Mouse (Mus musculus) lung, postnatal 0 days (tissue): ENCODE data around the gene Cdh13. TPM values are rescaled to one million over a fixed set of nuclear protein-coding genes. Genes with fewer than 3 reads are reported as not detected.

Experiments
- ATAC-seq: fragments of 200-750 bp; cut with Nextera tagmentation; 2 replicates; pipeline ENCODE4 v1.8.0; 2017; ENCODE audit warnings: moderate library complexity
- DNase-seq: peaks from one replicate; pipeline ENCODE4 v3.0.0-alpha.2; 2016; ENCODE audit warnings: low spot score
- H3K27ac ChIP-seq: fragments of 300-500 bp; sonication (generic); 2 replicates; pipeline ENCODE4 v1.5.1; 2014; ENCODE audit warnings: antibody characterized with exemption, mild to moderate bottlenecking, low read length, mixed read lengths
- H3K27me3 ChIP-seq: fragments of 300-500 bp; sonication (generic); replicated peaks from 2 replicates; pipeline ENCODE4 v1.6.1; 2014; ENCODE audit warnings: low read length, mixed read lengths; ENCODE audit not compliant: insufficient read depth
- H3K36me3 ChIP-seq: fragments of 300-500 bp; sonication (generic); 2 replicates; pipeline ENCODE4 v1.6.1; 2014; ENCODE audit warnings: low read length, mixed read lengths; ENCODE audit not compliant: insufficient read depth
- H3K4me1 ChIP-seq: fragments of 300-500 bp; sonication (generic); 2 replicates; pipeline ENCODE4 v1.6.1; 2014; ENCODE audit warnings: antibody characterized with exemption, low read depth, low read length, mixed read lengths; ENCODE audit not compliant: insufficient read depth
- H3K4me2 ChIP-seq: fragments of 300-500 bp; sonication (generic); replicated peaks from 2 replicates; pipeline ENCODE4 v1.6.1; 2014; ENCODE audit warnings: low read depth, mild to moderate bottlenecking, low read length, moderate library complexity, mixed read lengths
- H3K4me3 ChIP-seq: fragments of 300-500 bp; sonication (generic); 2 replicates; pipeline ENCODE4 v1.5.1; 2014; ENCODE audit warnings: low read depth, low read length
- H3K9ac ChIP-seq: fragments of 300-500 bp; sonication (generic); replicated peaks from 2 replicates; pipeline ENCODE4 v1.6.1; 2014; ENCODE audit warnings: low read depth, mild to moderate bottlenecking
- H3K9me3 ChIP-seq: fragments of 300-500 bp; sonication (generic); 2 replicates; pipeline ENCODE4 v1.6.1; 2016; ENCODE audit warnings: low read length, mixed read lengths
- CTCF ChIP-seq: IDR thresholded peaks from 2 replicates; pipeline ENCODE4 v1.5.1; 2016; ENCODE audit warnings: antibody characterized with exemption, mild to moderate bottlenecking
- EP300 ChIP-seq: IDR thresholded peaks from 2 replicates; pipeline ENCODE4 v1.6.1; 2016; ENCODE audit warnings: antibody characterized with exemption, mild to moderate bottlenecking, control low read depth
- WGBS: fragments of 180-500 bp; shearing (Covaris S2); extraction: QIAGEN DNeasy Blood & Tissue Kit; methylation state at CpG from one replicate; pipeline ENCODE4 v1.1.7; 2014; 5-methylcytosine and 5-hydroxymethylcytosine counted together
- polyA plus RNA-seq: library from polyadenylated mRNA; unstranded; fragments of >200 nt; fragmentation: Nextera tagmentation; extraction: Ambion mirVana; gene quantifications from 2 replicates; pipeline ENCODE4 v1.2.1, GENCODE M21; 2015

Gene Cdh13
- polyA plus RNA-seq, 1 experiment from 2014 or later, result 8.6 TPM

DNA sequence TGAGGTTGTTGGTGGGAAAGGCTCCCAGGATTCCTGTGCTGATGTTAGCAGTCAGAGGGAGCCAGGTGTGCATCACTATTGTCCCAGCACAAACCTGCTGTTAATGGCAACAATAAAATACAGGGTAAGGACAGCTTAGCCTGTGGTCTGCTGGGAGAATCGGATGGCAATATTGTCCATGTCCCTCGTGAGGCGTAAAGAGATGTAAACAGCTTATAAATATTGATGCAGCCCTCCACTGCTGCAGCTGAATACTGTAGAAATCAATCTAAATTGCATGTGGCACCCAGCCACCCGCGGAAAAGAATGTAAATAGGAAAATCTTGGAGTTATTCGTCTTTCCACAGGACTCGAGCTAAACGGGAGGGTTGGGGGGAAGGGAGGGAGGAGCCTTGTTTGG, 844.3 kb downstream of the Cdh13 start:
- TF ChIP-seq CTCF (no peak), EP300 (no peak)
- WGBS, result 42% methylated on average over 8 of the region's 8 CpGs
- H3K27ac ChIP-seq, result no peak overlapping the region
- H3K27me3 ChIP-seq, result no peaks in the 10 kb centered on the region
- DNase-seq (no peak), ATAC-seq (no peak)
- H3K4me1 ChIP-seq, result no peaks in the 10 kb centered on the region
- no peak overlapping the region for H3K4me3 ChIP-seq
- no peaks in the 10 kb centered on the region for H3K36me3 ChIP-seq
- H3K9ac ChIP-seq, result no peak overlapping the region
- no peak overlapping the region for H3K4me2 ChIP-seq
- no peaks in the 10 kb centered on the region for H3K9me3 ChIP-seq

DNA sequence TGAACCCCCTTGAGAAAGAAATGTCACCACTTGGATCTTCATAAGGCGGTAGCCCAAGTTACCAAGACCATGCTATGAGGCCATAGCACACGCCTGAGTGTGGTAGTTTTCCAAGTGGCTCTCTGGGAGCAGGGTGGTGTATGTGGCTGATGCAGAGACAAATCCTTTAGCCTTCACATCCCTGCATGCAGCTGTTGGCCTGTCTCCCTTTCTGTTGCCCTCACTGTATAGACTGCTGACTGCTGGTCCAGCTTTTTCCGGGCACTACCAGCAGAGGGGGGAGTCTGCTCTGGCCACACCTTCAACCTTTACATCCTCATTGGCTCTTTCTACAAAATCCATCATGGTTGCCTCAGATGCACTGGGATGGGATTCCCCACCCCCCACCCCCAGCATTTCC, 844.7 kb downstream of the Cdh13 start:
- H3K36me3 ChIP-seq, result no peaks in the 10 kb centered on the region
- H3K4me3 ChIP-seq, result no peak overlapping the region
- DNase-seq (no peak), ATAC-seq (no peak)
- TF ChIP-seq CTCF (no peak), EP300 (no peak)
- H3K9ac ChIP-seq, result no peak overlapping the region
- H3K4me2 ChIP-seq, result no peak overlapping the region
- no peaks in the 10 kb centered on the region for H3K27me3 ChIP-seq
- no peaks in the 10 kb centered on the region for H3K9me3 ChIP-seq
- H3K27ac ChIP-seq, result no peak overlapping the region
- WGBS, result 49% methylated on average over 3 of the region's 3 CpGs
- no peaks in the 10 kb centered on the region for H3K4me1 ChIP-seq

DNA sequence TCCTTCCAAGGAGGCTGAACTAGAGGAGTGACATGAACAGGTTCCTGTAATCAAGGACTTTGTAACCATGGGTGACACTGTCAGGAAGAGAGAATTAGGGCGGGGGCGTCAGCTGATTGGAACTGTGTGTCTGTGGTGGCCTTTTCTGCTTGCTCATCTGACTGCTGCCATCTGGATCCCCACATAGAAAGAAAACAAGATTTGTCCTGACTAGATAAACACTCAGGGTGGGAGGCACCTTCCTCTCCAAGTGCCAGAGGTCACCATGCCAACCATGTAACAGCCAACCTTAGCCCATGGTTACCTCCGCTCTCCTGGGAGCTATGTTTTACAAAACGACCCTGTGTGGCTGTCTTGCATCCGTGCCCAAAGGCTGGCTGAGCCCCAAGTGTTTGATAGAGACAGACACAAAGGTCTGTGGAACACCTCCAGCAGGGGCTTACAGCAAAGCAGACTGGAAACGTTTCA, 873.0 kb downstream of the Cdh13 start:
- TF ChIP-seq CTCF (no peak), EP300 (no peak)
- H3K36me3 ChIP-seq, result no peaks in the 10 kb centered on the region
- H3K4me2 ChIP-seq, result no peak overlapping the region
- no peak overlapping the region for H3K4me3 ChIP-seq
- no peak overlapping the region for H3K27ac ChIP-seq
- 33% methylated on average over 6 of the region's 6 CpGs for WGBS
- no peak overlapping the region for H3K9ac ChIP-seq
- DNase-seq (no peak), ATAC-seq (no peak)
- no peaks in the 10 kb centered on the region for H3K27me3 ChIP-seq
- no peaks in the 10 kb centered on the region for H3K9me3 ChIP-seq
- H3K4me1 ChIP-seq, result no peaks in the 10 kb centered on the region

DNA sequence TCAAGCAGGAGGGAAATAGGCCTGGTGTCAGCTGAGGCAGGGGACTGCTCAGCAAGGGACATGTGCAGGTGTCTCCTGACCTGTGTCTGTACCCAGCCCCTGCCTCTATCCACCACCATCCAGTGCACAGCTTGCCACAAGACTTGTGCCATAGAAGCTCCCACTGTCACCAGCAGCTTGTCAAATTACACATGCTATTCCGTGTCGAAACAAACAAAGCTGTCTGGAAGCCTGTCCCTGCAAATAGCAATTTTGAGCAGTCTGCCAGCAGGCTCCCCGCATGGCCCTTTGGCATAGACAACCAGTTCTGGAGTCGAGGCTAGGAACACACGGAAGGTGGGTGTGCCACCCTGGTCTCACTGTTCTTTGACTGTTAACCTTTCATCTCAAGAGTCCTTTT, 875.1 kb downstream of the Cdh13 start:
- DNase-seq (no peak), ATAC-seq (no peak)
- Histone ChIP-seq H3K4me1 (no peaks in the 10 kb centered on the region), H3K27ac (no peak overlapping the region), H3K4me3 (no peak overlapping the region), H3K36me3 (no peaks in the 10 kb centered on the region), H3K4me2 (no peak overlapping the region), H3K27me3 (no peaks in the 10 kb centered on the region), H3K9ac (no peak overlapping the region), H3K9me3 (no peaks in the 10 kb centered on the region)
- 51% methylated on average over 5 of the region's 5 CpGs for WGBS
- TF ChIP-seq EP300 (no peak), CTCF (no peak)

- no peak overlapping the region for H3K4me2 ChIP-seq
- H3K27me3 ChIP-seq, result no peaks in the 10 kb centered on the region
- no peak overlapping the region for H3K4me3 ChIP-seq
- no peak overlapping the region for H3K9ac ChIP-seq
- H3K36me3 ChIP-seq, result no peaks in the 10 kb centered on the region
- no peak for DNase-seq
- H3K9me3 ChIP-seq, result no peaks in the 10 kb centered on the region
- ATAC-seq, result no peak
- TF ChIP-seq CTCF (no peak), EP300 (no peak)
- H3K4me1 ChIP-seq, result no peaks in the 10 kb centered on the region
- no peak overlapping the region for H3K27ac ChIP-seq
- 48% methylated on average over 8 of the region's 8 CpGs for WGBS
Observed at GRCm38 (mm10) chr8:119159794-119160193, 876.3 kb downstream of the Cdh13 start.

- Histone ChIP-seq H3K4me2 (no peak overlapping the region), H3K36me3 (no peaks in the 10 kb centered on the region), H3K4me1 (no peaks in the 10 kb centered on the region), H3K9ac (no peak overlapping the region), H3K4me3 (no peak overlapping the region), H3K27ac (no peak overlapping the region), H3K27me3 (no peaks in the 10 kb centered on the region), H3K9me3 (no peaks in the 10 kb centered on the region)
- DNase-seq, result no peak
- ATAC-seq, result no peak
- WGBS, result 58% methylated on average over 5 of the region's 5 CpGs
- TF ChIP-seq EP300 (no peak), CTCF (no peak)
Observed at GRCm38 (mm10) chr8:119164076-119164475, 880.5 kb downstream of the Cdh13 start.

GRCm38 (mm10) chr8:119177226-119177935, 893.8 kb downstream of the Cdh13 start:
- no peaks in the 10 kb centered on the region for H3K27me3 ChIP-seq
- no peaks in the 10 kb centered on the region for H3K9me3 ChIP-seq
- no peaks in the 10 kb centered on the region for H3K36me3 ChIP-seq
- TF ChIP-seq EP300 (no peak), CTCF (no peak)
- no peak overlapping the region for H3K4me3 ChIP-seq
- H3K9ac ChIP-seq, result no peak overlapping the region
- WGBS, result 72% methylated on average over 6 of the region's 6 CpGs
- ATAC-seq, result no peak
- no peaks in the 10 kb centered on the region for H3K4me1 ChIP-seq
- no peak overlapping the region for H3K4me2 ChIP-seq
- no peak for DNase-seq
- no peak overlapping the region for H3K27ac ChIP-seq
